Mouse (Mus musculus): ENCODE measurements around the gene Arhgef19. TPM values are rescaled to one million over a fixed set of nuclear protein-coding genes. Genes with fewer than 3 reads are reported as not detected.

Arhgef19 gene
- total RNA-seq (2021), result under 1 TPM; 0.26 to 0.69 TPM
- long read RNA-seq, experiment 1, partial matches to known transcripts, result 0 of 1 reads
- long read RNA-seq, experiment 1, other reads (novel, unspliced or antisense), result 1 of 1 reads
- long read RNA-seq, experiment 2, partial matches to known transcripts, result 1 of 1 reads
- long read RNA-seq, experiment 2, other reads (novel, unspliced or antisense), result 0 of 1 reads

GRCm38 (mm10) chr4:141239388-141240125, at the start of gene Arhgef19:
Gene Arhgef19, plus strand, starts transcription at chr4:141239499.
- intact Hi-C loops (cut with DNase I), result no loop called here

DNA sequence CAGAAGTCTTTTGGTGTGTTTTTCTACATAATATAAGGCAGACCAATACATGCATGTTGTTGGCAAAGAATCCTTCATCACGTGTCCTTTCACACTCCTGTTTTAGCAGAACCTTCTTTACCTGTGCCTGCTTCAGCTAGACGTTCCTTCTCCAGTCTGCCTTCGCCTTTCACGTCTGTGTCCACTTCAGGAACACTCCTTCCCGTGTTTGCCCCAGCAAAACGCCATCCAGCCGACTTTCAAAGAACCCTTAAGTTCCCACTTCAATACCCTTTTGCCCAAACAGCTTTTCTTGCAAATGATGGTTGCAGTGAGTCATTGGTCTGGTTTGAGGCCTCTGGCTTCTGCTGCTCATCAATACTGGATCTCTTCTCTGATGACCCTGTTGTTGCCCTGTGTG, 48.0 kb upstream of the Arhgef19 start:
- intact Hi-C loops (cut with DNase I), result no loop called here
- DNase-seq, result no peak

More at GRCm38 (mm10) chr4:141239388-141240125, at the start of gene Arhgef19:
- peak; percentile 69 to 89 for DNase-seq

DNA sequence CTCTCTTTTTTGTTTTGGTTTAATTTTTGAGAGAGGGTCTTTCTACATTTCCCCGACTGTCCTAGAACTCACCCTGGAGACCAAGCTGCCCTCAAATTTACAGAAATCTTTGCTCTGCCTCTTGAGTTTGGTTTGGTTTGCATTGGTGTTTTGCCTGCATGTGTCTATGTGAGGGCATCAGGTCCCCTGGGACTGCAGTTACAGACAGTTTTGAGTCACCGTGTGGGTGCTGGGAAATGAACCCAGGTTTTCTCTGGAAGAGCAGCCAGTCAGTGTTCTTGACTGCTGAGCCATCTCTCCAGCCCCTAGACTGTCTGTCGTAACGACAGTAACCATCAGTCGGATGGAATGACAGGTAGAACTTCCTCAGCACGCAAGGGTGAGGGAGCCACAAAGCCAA, 44.7 kb upstream of the Arhgef19 start:
- DNase-seq, result no peak
- intact Hi-C loops (cut with DNase I), result no loop called here

GRCm38 (mm10) chr4:141196981-141197685, 42.2 kb upstream of the Arhgef19 start:
- DNase-seq, result no peak
- intact Hi-C loops (cut with DNase I), result no loop called here

DNA sequence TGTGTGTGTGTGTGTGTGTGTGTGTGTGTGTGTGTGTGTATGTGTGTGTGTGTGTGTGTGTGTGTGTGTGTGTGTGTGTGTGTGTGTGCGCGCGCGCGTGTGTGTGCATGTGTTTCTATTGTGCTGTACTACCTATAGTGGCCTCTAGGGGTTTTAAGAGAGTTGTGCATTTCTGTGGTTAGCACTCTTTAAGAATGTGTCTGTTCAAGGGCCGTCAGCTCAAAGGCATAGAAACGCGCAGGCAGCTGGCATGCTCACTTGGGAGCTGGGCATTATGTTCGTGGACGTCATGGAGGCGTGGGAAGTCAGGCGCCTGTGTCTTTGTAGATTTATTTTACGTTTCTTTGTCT, 41.6 kb upstream of the Arhgef19 start:
- DNase-seq, result no peak
- intact Hi-C loops (cut with DNase I), result no loop called here

GRCm38 (mm10) chr4:141200906-141201305, 38.4 kb upstream of the Arhgef19 start:
- intact Hi-C loops (cut with DNase I), result loop anchor here (5.0 kb wide), 2 partner anchors 66 to 166 kb away; partner anchors contain the start of gene Fam131c
- DNase-seq, result no peak

- DNase-seq, result no peak
These were observed 37.1 kb upstream of the Arhgef19 start for GRCm38 (mm10) chr4:141202192-141202591.

DNA sequence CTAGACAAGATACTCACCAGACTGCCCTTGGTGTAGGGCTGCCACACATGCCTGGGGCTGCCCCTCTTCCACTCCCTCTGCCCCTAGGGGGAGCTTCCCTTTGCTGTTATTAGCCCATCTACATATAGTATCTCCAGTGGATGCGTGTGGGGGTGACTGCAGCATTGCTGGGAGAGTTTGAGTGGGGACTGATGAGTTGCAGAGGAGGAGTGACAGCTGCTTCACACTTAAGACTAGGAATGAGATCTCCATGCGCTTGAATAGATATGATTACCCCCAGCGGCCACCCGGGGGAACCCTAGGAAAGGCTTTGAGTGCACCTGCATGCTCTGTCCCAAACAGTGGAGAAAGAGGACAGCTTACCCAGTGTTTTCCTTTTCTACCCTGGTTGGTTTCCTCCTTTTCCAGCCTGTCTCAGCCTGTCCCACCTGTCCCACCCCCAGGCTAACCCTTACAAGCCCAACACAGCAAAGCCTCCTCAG, 34.7 kb upstream of the Arhgef19 start:
- no peak for DNase-seq
- intact Hi-C loops (cut with DNase I), result loop anchor here (5.0 kb wide), 2 partner anchors 63 to 163 kb away; partner anchors contain the start of gene Fam131c

More at GRCm38 (mm10) chr4:141202192-141202591, 37.1 kb upstream of the Arhgef19 start:
- intact Hi-C loops (cut with DNase I), result loop anchor here (5.0 kb wide), 2 partner anchors 65 to 165 kb away; partner anchors contain the start of gene Fam131c

- no peak for DNase-seq
- intact Hi-C loops (cut with DNase I), result no loop called here
These were observed 32.2 kb upstream of the Arhgef19 start for GRCm38 (mm10) chr4:141207081-141207480.

DNA sequence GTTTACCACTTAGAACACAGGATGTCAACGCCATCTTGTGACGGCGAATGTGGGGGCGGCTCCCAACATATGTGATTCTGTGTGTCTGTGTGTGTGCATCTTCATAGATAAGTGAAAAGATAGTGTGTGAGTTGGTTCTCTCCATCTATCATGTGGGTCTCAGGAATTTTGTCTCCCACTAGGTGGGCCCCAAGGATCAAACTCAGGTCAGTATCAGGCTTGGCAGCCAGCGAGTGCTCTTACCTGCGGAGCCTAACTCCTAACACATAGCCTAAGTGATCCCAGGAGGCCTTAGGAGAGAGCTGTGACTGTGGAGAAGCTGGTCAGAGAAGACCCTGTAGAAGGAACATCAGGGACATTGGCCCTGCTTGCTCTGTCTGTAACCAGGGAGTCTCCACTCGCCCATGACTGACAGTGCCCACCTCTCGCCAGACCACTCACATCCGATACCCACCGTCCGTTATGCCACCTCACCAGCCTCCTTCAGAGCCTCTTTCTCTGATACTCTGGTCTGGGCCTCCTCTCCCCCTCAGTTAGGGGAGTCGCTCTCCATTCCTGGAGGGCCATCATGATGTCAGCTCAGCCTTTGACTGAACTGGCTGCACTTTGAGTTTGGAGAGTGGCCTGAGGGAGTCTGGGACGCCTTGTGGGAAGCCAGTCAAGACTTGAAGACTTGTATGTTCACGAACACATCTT, 28.6 kb upstream of the Arhgef19 start:
- no peak for DNase-seq
- intact Hi-C loops (cut with DNase I), result loop anchor here (5.0 kb wide), 1 partner anchor 68 kb away; no protein-coding TSS in a partner anchor

DNA sequence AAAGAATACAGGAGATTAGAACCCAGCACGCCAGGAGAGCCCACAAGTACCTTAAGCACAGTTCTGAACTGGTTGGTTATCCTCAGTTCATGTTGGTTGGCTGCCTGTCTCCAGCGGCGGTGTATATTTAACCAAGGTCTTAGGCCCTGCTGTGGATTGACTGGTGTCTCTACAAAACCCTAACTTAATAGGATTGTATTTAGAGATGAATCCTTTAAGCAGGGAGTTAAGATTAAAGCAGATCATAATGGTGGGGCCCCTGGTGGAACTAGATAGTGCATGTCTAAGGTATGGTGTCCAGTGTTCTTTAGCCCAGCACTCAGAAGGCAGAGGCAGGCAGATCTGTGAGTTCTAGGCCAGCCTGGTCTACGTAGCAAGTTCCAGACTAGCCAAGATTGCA, 27.7 kb upstream of the Arhgef19 start:
- intact Hi-C loops (cut with DNase I), result loop anchor here (5.0 kb wide), 1 partner anchor 69 kb away; no protein-coding TSS in a partner anchor
- DNase-seq, result no peak

GRCm38 (mm10) chr4:141212892-141213291, 26.4 kb upstream of the Arhgef19 start:
- intact Hi-C loops (cut with DNase I), result loop anchor here (5.0 kb wide), 1 partner anchor 71 kb away; no protein-coding TSS in a partner anchor
- DNase-seq, result no peak

GRCm38 (mm10) chr4:141213342-141213741, 26.0 kb upstream of the Arhgef19 start:
- no peak for DNase-seq
- intact Hi-C loops (cut with DNase I), result loop anchor here (5.0 kb wide), 1 partner anchor 71 kb away; no protein-coding TSS in a partner anchor

- DNase-seq, result peak; percentile 91 to 95
- intact Hi-C loops (cut with DNase I), result loop anchor here (5.0 kb wide), 1 partner anchor 72 kb away; no protein-coding TSS in a partner anchor
These were observed 25.4 kb upstream of the Arhgef19 start, which contains the start of gene Rsg1 for GRCm38 (mm10) chr4:141213770-141214336. Gene Rsg1, plus strand, starts transcription at chr4:141213956.

- no peak for DNase-seq
- intact Hi-C loops (cut with DNase I), result loop anchor here (5.0 kb wide), 1 partner anchor 72 kb away; no protein-coding TSS in a partner anchor
These were observed 24.9 kb upstream of the Arhgef19 start for GRCm38 (mm10) chr4:141214337-141214851.

DNA sequence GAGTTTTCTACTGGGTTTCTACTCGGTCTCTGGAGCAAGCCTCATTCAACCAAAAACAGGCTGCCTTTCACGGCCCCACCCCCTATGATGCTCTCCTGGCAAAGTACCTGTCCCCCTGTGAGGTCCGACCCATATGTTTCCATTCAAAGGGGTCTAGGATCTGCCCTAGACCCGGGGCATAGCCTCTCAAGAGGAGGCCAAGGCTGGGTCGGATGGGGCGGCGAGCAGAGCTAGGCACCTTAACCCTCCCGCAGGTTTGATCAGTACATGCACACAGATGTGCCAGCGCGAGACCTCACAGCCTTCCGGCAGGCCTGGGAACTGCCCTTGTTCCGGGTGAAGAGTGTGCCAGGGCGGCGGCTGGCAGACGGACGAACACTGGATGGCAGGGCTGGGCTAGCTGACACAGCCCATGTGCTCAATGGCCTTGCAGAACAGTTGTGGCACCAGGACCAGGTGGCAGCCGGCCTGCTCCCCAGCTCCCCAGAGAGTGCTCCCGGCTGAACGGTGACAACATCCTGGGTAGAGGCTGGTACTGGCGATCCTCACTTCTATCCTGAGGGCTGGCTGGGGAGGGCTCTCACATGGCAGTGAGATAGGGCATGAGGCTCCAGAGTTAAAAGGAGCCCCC, 19.6 kb upstream of the Arhgef19 start:
- DNase-seq, result no peak
- intact Hi-C loops (cut with DNase I), result no loop called here

DNA sequence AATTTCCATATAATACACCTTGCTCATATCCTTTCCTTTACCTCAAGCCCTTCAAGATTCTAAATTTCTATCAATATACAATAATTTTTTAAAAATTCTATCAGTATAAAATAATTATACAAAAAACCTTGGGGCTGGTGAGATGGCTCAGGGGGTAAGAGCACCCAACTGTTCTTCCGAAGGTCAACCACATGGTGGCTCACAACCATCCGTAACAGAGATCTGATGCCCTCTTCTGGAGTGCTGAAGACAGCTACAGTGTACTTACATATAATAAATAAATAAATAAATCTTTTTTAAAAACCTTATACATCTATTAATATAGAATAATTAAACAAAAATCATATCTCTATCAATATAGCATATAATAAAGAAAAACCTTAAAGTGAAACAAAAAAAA, 17.5 kb upstream of the Arhgef19 start:
- DNase-seq, result no peak
- intact Hi-C loops (cut with DNase I), result no loop called here

GRCm38 (mm10) chr4:141222752-141223151, 16.5 kb upstream of the Arhgef19 start:
- no peak for DNase-seq
- intact Hi-C loops (cut with DNase I), result no loop called here

DNA sequence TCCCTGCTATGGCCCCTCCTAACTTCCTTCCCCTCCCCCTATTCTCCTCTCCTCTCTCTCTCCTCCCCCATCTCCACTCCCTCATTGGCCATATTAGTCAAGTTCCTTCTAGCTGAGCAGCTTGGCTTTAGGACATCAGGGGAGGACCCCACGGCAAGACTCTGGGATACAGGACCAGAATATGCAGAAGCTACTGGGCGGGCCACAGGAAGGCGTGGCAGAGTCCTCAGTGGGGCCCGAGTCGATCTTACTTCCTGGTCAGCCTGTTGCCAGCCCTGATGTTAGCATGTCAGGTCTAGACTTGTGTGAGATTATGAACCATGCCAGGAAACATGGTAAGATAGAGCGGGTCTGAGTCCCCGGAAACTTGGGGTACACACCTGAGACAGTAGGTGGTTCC, 10.6 kb upstream of the Arhgef19 start:
- no peak for DNase-seq
- intact Hi-C loops (cut with DNase I), result no loop called here
